ENCODE assay signal across 20 mouse cellular contexts in genomic region chr2:163915294-163915791, GRCm38 (mm10). TPM values are rescaled to one million over a fixed set of nuclear protein-coding genes. Genes with fewer than 3 reads are reported as not detected.
A peak's percentile ranks its signal among the peaks of the same experiment; 100 is the strongest.
DNase-seq lines count a peak whose midpoint lies in the region; ATAC-seq and TF ChIP-seq lines count a peak whose summit lies in the region.
"Had no signal": no experiment of that assay in that cellular context is flagged by ENCODE, and none has a peak within 500 bp of the region (broad histone marks: within the 10 kb centered on the region; RNA-seq: fewer than 3 reads in every experiment).

No protein-coding gene starts in this region.

- H3K9ac ChIP-seq in forebrain, postnatal 0 days, result no peak overlapping the region
- no peak overlapping the region for H3K9ac ChIP-seq in forebrain, embryonic 13.5 days
- H3K9ac ChIP-seq in midbrain, embryonic 13.5 days (replicated peaks), result no peak overlapping the region
- H3K9ac ChIP-seq in midbrain, embryonic 16.5 days (ENCODE audit: low read depth, low read length), result no peak overlapping the region
- H3K9ac ChIP-seq: forebrain, embryonic 12.5 days; heart, embryonic 13.5 days; intestine, embryonic 15.5 days; liver, embryonic 12.5 days; lung, embryonic 15.5 days had no signal

- no peak overlapping the region for H3K27ac ChIP-seq in forebrain, postnatal 0 days (ENCODE audit: low read depth, low read length)
- no peak overlapping the region for H3K27ac ChIP-seq in forebrain, embryonic 13.5 days
- H3K27ac ChIP-seq in midbrain, embryonic 13.5 days, result no peak overlapping the region
- no peak overlapping the region for H3K27ac ChIP-seq in midbrain, embryonic 10.5 days (replicated peaks)
- H3K27ac ChIP-seq in midbrain, embryonic 16.5 days (ENCODE audit: low read length), result no peak overlapping the region
- no peak overlapping the region for H3K27ac ChIP-seq in forebrain, embryonic 10.5 days
- H3K27ac ChIP-seq: forebrain, embryonic 12.5 days; heart, embryonic 13.5 days; intestine, embryonic 15.5 days; kidney, postnatal 0 days; limb, embryonic 10.5 days; liver, embryonic 12.5 days; lung, embryonic 15.5 days had no signal

- H3K4me2 ChIP-seq in forebrain, postnatal 0 days (ENCODE audit: low read depth), result peak overlapping the region; percentile 13; the same call in 1 of the 2 replicates
- H3K4me2 ChIP-seq in forebrain, embryonic 13.5 days, result no peak overlapping the region
- peak overlapping the region; percentile 12; the same call in 1 of the 2 replicates for H3K4me2 ChIP-seq in midbrain, embryonic 13.5 days (replicated peaks)
- peak overlapping the region; percentile 81; the same call in 1 of the 2 replicates for H3K4me2 ChIP-seq in midbrain, embryonic 16.5 days (ENCODE audit: low read length)
- H3K4me2 ChIP-seq: forebrain, embryonic 12.5 days; heart, embryonic 13.5 days; intestine, embryonic 15.5 days; liver, embryonic 12.5 days; lung, embryonic 15.5 days had no signal

- H3K27me3 ChIP-seq in forebrain, postnatal 0 days (ENCODE audit: insufficient read depth, low read length), result no peaks in the 10 kb centered on the region
- peaks cover 50% of the 10 kb centered on the region for H3K27me3 ChIP-seq in forebrain, embryonic 13.5 days
- H3K27me3 ChIP-seq in midbrain, embryonic 13.5 days, result peaks cover 50% of the 10 kb centered on the region
- peaks cover 62% of the 10 kb centered on the region for H3K27me3 ChIP-seq in midbrain, embryonic 10.5 days (ENCODE audit: low read depth, poor library complexity, severe bottlenecking)
- peaks cover 4% of the 10 kb centered on the region; the same call in 1 of the 2 replicates for H3K27me3 ChIP-seq in midbrain, embryonic 16.5 days (ENCODE audit: control insufficient read depth, insufficient read depth, low read depth, low read length)
- peaks cover 86% of the 10 kb centered on the region for H3K27me3 ChIP-seq in forebrain, embryonic 10.5 days (ENCODE audit: poor library complexity, severe bottlenecking)

- H3K4me3 ChIP-seq in forebrain, postnatal 0 days (ENCODE audit: low read depth, low read length), result no peak overlapping the region
- H3K4me3 ChIP-seq in forebrain, embryonic 13.5 days, result no peak overlapping the region
- H3K4me3 ChIP-seq in midbrain, embryonic 13.5 days (replicated peaks), result no peak overlapping the region
- no peak overlapping the region for H3K4me3 ChIP-seq in midbrain, embryonic 10.5 days
- no peak overlapping the region for H3K4me3 ChIP-seq in midbrain, embryonic 16.5 days (ENCODE audit: low read depth, low read length)
- H3K4me3 ChIP-seq in forebrain, embryonic 10.5 days, result no peak overlapping the region
- H3K4me3 ChIP-seq: forebrain, embryonic 12.5 days; heart, embryonic 13.5 days; intestine, embryonic 15.5 days; limb, embryonic 10.5 days; liver, embryonic 12.5 days; lung, embryonic 15.5 days had no signal

- no peaks in the 10 kb centered on the region for H3K36me3 ChIP-seq in forebrain, postnatal 0 days (ENCODE audit: insufficient read depth)
- no peaks in the 10 kb centered on the region for H3K36me3 ChIP-seq in forebrain, embryonic 13.5 days (ENCODE audit: poor library complexity, severe bottlenecking)
- H3K36me3 ChIP-seq in midbrain, embryonic 13.5 days, result no peaks in the 10 kb centered on the region
- no peaks in the 10 kb centered on the region for H3K36me3 ChIP-seq in midbrain, embryonic 10.5 days
- no peaks in the 10 kb centered on the region for H3K36me3 ChIP-seq in midbrain, embryonic 16.5 days (ENCODE audit: control insufficient read depth, insufficient read depth, low read length)
- no peaks in the 10 kb centered on the region for H3K36me3 ChIP-seq in forebrain, embryonic 10.5 days (replicated peaks)
- H3K36me3 ChIP-seq: forebrain, embryonic 12.5 days; heart, embryonic 13.5 days; intestine, embryonic 15.5 days; limb, embryonic 10.5 days; liver, embryonic 12.5 days; lung, embryonic 15.5 days had no signal

- no peak for DNase-seq in forebrain, postnatal 0 days
- DNase-seq in midbrain, embryonic 10.5 days (ENCODE audit: low spot score), result no peak
- DNase-seq in adrenal gland, postnatal 10 days, result peak; percentile 67
- no peak for DNase-seq in forebrain, embryonic 10.5 days (ENCODE audit: extremely low spot score, low spot score)
- DNase-seq in right cerebral cortex, postnatal 4 days, result no peak
- DNase-seq: B cell, adult 2 months; embryo, embryonic 11 days; heart, postnatal 4 days; thymus, postnatal 25 days had no signal

- H3K9me3 ChIP-seq in forebrain, postnatal 0 days (ENCODE audit: low read length), result no peaks in the 10 kb centered on the region
- no peaks in the 10 kb centered on the region for H3K9me3 ChIP-seq in forebrain, embryonic 13.5 days (replicated peaks)
- H3K9me3 ChIP-seq in midbrain, embryonic 13.5 days, result no peaks in the 10 kb centered on the region
- no peaks in the 10 kb centered on the region for H3K9me3 ChIP-seq in midbrain, embryonic 10.5 days (replicated peaks)
- H3K9me3 ChIP-seq in midbrain, embryonic 16.5 days (replicated peaks; ENCODE audit: control insufficient read depth, low read length, poor library complexity, severe bottlenecking), result no peaks in the 10 kb centered on the region
- no peaks in the 10 kb centered on the region for H3K9me3 ChIP-seq in forebrain, embryonic 10.5 days
- H3K9me3 ChIP-seq: forebrain, embryonic 12.5 days; heart, embryonic 13.5 days; intestine, embryonic 15.5 days; limb, embryonic 10.5 days; liver, embryonic 12.5 days; lung, embryonic 15.5 days had no signal

- no peak for ATAC-seq in forebrain, postnatal 0 days
- ATAC-seq in forebrain, embryonic 13.5 days, result no peak
- ATAC-seq in midbrain, embryonic 13.5 days, result no peak
- no peak for ATAC-seq in midbrain, embryonic 16.5 days
- ATAC-seq: intestine, embryonic 15.5 days; liver, embryonic 12.5 days had no signal

- peaks cover 25% of the 10 kb centered on the region for H3K4me1 ChIP-seq in forebrain, postnatal 0 days (ENCODE audit: insufficient read depth)
- H3K4me1 ChIP-seq in forebrain, embryonic 13.5 days, result peaks cover 35% of the 10 kb centered on the region
- H3K4me1 ChIP-seq in midbrain, embryonic 13.5 days (replicated peaks), result peaks cover 50% of the 10 kb centered on the region
- peaks cover 38% of the 10 kb centered on the region for H3K4me1 ChIP-seq in midbrain, embryonic 10.5 days
- peaks cover 46% of the 10 kb centered on the region for H3K4me1 ChIP-seq in midbrain, embryonic 16.5 days (ENCODE audit: control insufficient read depth, insufficient read depth, low read length)
- H3K4me1 ChIP-seq in forebrain, embryonic 10.5 days, result peaks cover 42% of the 10 kb centered on the region
- H3K4me1 ChIP-seq: liver, embryonic 12.5 days had no signal

- TF ChIP-seq CTCF in forebrain, postnatal 0 days (IDR thresholded peaks at IDR 0.05; ENCODE audit: low read depth), result no peak

- WGBS in forebrain, postnatal 0 days, result 66% methylated on average over 9 of the region's 9 CpGs
- 65% methylated on average over 9 of the region's 9 CpGs for WGBS in forebrain, embryonic 13.5 days
- 69% methylated on average over 9 of the region's 9 CpGs for WGBS in midbrain, embryonic 13.5 days
- 75% methylated on average over 9 of the region's 9 CpGs for WGBS in midbrain, embryonic 10.5 days
- WGBS in midbrain, embryonic 16.5 days, result 69% methylated on average over 9 of the region's 9 CpGs
- WGBS in forebrain, embryonic 10.5 days, result 71% methylated on average over 9 of the region's 9 CpGs

RNA-seq across cellular contexts. Expression of gene Rims4, which starts 3.1 kb away (rescaled TPM):
- total RNA-seq in forebrain, postnatal 0 days (2014; rRNA removed), result 53.8 and 59.1 TPM in 2 replicates
- polyA plus RNA-seq in forebrain, postnatal 0 days (2015; fragmentation: Nextera tagmentation; extraction: Ambion mirVana), result 9.5 and 16.3 TPM in 2 replicates
- polyA plus RNA-seq in forebrain, embryonic 13.5 days (2015; fragmentation: Nextera tagmentation; extraction: Ambion mirVana), result 2.5 and 3.0 TPM in 2 replicates
- polyA plus RNA-seq in midbrain, embryonic 13.5 days (2015; fragmentation: Nextera tagmentation; extraction: Ambion mirVana), result 6.9 and 8.1 TPM in 2 replicates
- polyA plus RNA-seq in midbrain, embryonic 10.5 days (2016; fragmentation: Nextera tagmentation; extraction: Ambion mirVana), result 0.98 and 2.1 TPM in 2 replicates
- 10 to 100 TPM; 57.7 to 63.4 TPM for total RNA-seq in adrenal gland, postnatal 10 days (2021)
- polyA plus RNA-seq in midbrain, embryonic 16.5 days (2015; fragmentation: Nextera tagmentation; extraction: Ambion mirVana), result 18.8 and 20.4 TPM in 2 replicates
- polyA plus RNA-seq in forebrain, embryonic 10.5 days (2016; fragmentation: Nextera tagmentation; extraction: Ambion mirVana), result 1.1 TPM in 2 replicates
- total RNA-seq: neutrophil, adult 5-6 weeks had no signal
